Mouse (Mus musculus): ENCODE measurements around the gene Asb2. TPM values are rescaled to one million over a fixed set of nuclear protein-coding genes. Genes with fewer than 3 reads are reported as not detected.
A peak's percentile ranks its signal among the peaks of the same experiment; 100 is the strongest.

The Asb2 gene
- polyA plus RNA-seq, 1 experiment from 2014 or later: 164 TPM

- Histone ChIP-seq H3K4me3 (no peak overlapping the region), H3K4me2 (no peak overlapping the region), H3K4me1 (peaks cover 19% of the 10 kb centered on the region), H3K36me3 (no peaks in the 10 kb centered on the region), H3K9me3 (no peaks in the 10 kb centered on the region), H3K27me3 (replicated peaks) (no peaks in the 10 kb centered on the region), H3K27ac (replicated peaks) (no peak overlapping the region), H3K9ac (no peak overlapping the region)
- WGBS: 66% methylated on average over 5 of the region's 5 CpGs
- no peak for ATAC-seq (ENCODE audit: extremely low read depth, insufficient number of reproducible peaks, low FRiP score, low TSS enrichment)
Observed at GRCm38 (mm10) chr12:103376124-103376523, 20.3 kb upstream of the Asb2 start.

DNA sequence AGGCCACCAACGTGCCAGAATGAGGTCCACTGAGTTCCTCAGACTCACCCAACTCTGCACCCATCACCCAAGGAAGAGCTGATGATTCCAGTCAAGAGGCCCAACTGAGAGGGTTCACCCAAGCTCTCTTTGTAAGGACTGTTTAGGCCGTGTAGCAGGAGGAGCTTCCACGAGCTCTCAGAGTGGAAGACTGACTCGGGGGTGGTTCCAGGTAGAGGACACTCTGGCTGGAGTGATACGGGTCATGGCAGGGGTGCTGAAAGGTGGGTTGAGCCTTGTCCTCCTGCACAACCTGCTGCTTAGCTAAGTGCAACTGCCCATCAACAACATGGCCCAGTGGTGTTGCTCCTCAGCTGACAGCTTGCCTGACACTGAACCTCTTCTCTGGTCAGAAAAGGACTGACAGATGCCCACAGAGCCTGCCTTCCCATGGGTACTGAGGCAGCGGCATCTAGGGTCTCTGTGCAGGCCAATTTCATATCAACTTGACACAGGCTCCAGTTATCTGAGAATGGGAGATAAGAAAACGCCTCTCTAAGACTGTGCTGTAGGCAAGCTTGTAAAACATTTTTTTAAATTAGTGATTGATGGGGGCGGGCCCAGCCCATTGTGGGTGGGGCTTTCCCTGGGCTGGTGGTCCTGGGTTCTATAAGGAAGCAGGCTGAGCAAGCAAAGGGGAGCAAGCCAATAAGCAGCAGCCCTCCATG, 17.9 kb upstream of the Asb2 start:
- H3K27me3 ChIP-seq (replicated peaks): peaks cover 8% of the 10 kb centered on the region; the same call in 1 of the 2 replicates
- H3K4me1 ChIP-seq: peaks cover 19% of the 10 kb centered on the region
- WGBS: 39% methylated on average over 8 of the region's 8 CpGs
- no peak overlapping the region for H3K9ac ChIP-seq
- no peaks in the 10 kb centered on the region for H3K36me3 ChIP-seq
- no peak overlapping the region for H3K4me3 ChIP-seq
- H3K9me3 ChIP-seq: no peaks in the 10 kb centered on the region
- no peak overlapping the region for H3K4me2 ChIP-seq
- no peak for ATAC-seq (ENCODE audit: extremely low read depth, insufficient number of reproducible peaks, low FRiP score, low TSS enrichment)
- H3K27ac ChIP-seq (replicated peaks): no peak overlapping the region

GRCm38 (mm10) chr12:103371711-103372110, 15.9 kb upstream of the Asb2 start:
- 31% methylated on average over 6 of the region's 6 CpGs for WGBS
- no peak for ATAC-seq (ENCODE audit: extremely low read depth, insufficient number of reproducible peaks, low FRiP score, low TSS enrichment)
- no peak overlapping the region for H3K4me3 ChIP-seq
- H3K9me3 ChIP-seq: no peaks in the 10 kb centered on the region
- peaks cover 13% of the 10 kb centered on the region for H3K27me3 ChIP-seq (replicated peaks)
- no peaks in the 10 kb centered on the region for H3K36me3 ChIP-seq
- H3K27ac ChIP-seq (replicated peaks): no peak overlapping the region
- H3K9ac ChIP-seq: no peak overlapping the region
- H3K4me2 ChIP-seq: no peak overlapping the region
- H3K4me1 ChIP-seq: peaks cover 21% of the 10 kb centered on the region

GRCm38 (mm10) chr12:103370861-103371260, 15.1 kb upstream of the Asb2 start:
- peaks cover 13% of the 10 kb centered on the region; the same call in 1 of the 2 replicates for H3K4me1 ChIP-seq
- H3K9ac ChIP-seq: no peak overlapping the region
- H3K4me3 ChIP-seq: no peak overlapping the region
- H3K9me3 ChIP-seq: no peaks in the 10 kb centered on the region
- no peaks in the 10 kb centered on the region for H3K36me3 ChIP-seq
- ATAC-seq (ENCODE audit: extremely low read depth, insufficient number of reproducible peaks, low FRiP score, low TSS enrichment): no peak
- WGBS: 69% methylated on average over 4 of the region's 4 CpGs
- peaks cover 13% of the 10 kb centered on the region for H3K27me3 ChIP-seq (replicated peaks)
- H3K4me2 ChIP-seq: no peak overlapping the region
- H3K27ac ChIP-seq (replicated peaks): no peak overlapping the region

GRCm38 (mm10) chr12:103368777-103369176, 13.0 kb upstream of the Asb2 start:
- no peaks in the 10 kb centered on the region for H3K36me3 ChIP-seq

DNA sequence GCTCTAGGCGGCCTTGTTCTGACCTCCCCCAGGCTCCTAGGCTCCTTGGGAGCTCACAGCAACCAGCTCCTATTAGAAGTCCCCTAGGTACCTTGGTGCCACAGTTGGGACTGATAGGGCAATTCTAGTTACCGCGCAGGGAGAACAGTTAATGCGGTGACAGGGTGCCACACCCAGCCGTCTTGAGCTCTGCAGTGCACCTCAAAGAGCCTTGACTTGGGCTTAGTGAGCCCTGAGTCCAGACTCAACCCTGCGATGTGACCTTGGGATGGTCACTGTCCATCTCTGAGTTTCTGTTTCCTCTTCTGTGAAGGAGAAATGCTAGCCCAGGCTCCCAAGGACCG, 12.5 kb upstream of the Asb2 start:
- 65% methylated on average over 7 of the region's 7 CpGs for WGBS
- Histone ChIP-seq H3K27ac (replicated peaks) (no peak overlapping the region), H3K4me2 (peak overlapping the region; percentile 36), H3K9ac (no peak overlapping the region; the same call in 1 of the 2 replicates), H3K27me3 (replicated peaks) (peaks cover 13% of the 10 kb centered on the region), H3K4me3 (no peak overlapping the region), H3K9me3 (no peaks in the 10 kb centered on the region), H3K4me1 (peaks cover 7% of the 10 kb centered on the region; the same call in 1 of the 2 replicates), H3K36me3 (no peaks in the 10 kb centered on the region)
- ATAC-seq (ENCODE audit: extremely low read depth, insufficient number of reproducible peaks, low FRiP score, low TSS enrichment): no peak

More at GRCm38 (mm10) chr12:103368777-103369176, 13.0 kb upstream of the Asb2 start:
- no peak overlapping the region for H3K27ac ChIP-seq (replicated peaks)
- H3K4me2 ChIP-seq: no peak overlapping the region
- ATAC-seq (ENCODE audit: extremely low read depth, insufficient number of reproducible peaks, low FRiP score, low TSS enrichment): no peak
- H3K4me3 ChIP-seq: no peak overlapping the region
- H3K9me3 ChIP-seq: no peaks in the 10 kb centered on the region
- H3K27me3 ChIP-seq (replicated peaks): peaks cover 13% of the 10 kb centered on the region
- no peak overlapping the region for H3K9ac ChIP-seq
- H3K4me1 ChIP-seq: peaks cover 11% of the 10 kb centered on the region; the same call in 1 of the 2 replicates
- 46% methylated on average over 2 of the region's 2 CpGs for WGBS

DNA sequence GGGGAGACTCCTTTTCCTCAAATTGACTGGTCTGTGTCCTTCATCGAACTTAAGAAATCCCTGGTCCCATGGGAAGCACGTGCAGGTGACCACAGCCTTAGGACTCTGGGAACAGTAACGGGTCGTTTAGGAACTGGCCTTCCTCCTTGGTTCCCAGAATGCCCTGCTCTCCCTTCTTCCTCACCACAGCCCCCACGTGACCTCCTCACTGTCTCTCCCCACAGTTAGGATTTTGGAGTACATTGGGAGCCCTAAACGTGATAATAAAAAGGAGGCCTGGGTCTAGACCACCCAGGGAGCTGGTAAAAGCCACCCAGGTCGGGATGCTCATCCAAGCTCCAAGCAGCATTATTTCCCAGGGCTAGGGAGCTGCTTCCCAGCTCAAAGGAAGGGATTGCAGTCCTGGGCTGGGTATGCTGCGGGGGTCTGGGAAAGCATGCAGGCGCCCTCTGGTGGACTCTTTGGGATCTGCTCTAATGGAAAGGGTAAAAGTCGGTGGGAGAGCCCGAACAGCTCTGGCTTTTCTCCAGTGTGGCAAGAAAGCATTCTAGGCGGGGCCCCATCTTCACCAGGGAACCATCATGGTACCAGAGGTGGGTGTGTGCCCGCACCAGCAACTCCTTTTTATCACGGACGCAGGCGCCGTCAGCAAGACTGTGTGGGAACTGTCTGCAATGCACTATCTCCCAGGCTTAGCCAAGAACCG, 12.0 kb upstream of the Asb2 start:
- Histone ChIP-seq H3K4me2 (peak overlapping the region; percentile 36), H3K4me1 (peaks cover 9% of the 10 kb centered on the region), H3K27ac (replicated peaks) (no peak overlapping the region), H3K36me3 (no peaks in the 10 kb centered on the region), H3K4me3 (no peak overlapping the region), H3K9ac (no peak overlapping the region; the same call in 1 of the 2 replicates), H3K9me3 (no peaks in the 10 kb centered on the region), H3K27me3 (replicated peaks) (peaks cover 13% of the 10 kb centered on the region)
- WGBS: 15% methylated on average over 18 of the region's 18 CpGs
- ATAC-seq (ENCODE audit: extremely low read depth, insufficient number of reproducible peaks, low FRiP score, low TSS enrichment): no peak

- Histone ChIP-seq H3K27me3 (replicated peaks) (peaks cover 13% of the 10 kb centered on the region), H3K9ac (no peak overlapping the region; the same call in 1 of the 2 replicates), H3K4me3 (no peak overlapping the region), H3K4me2 (no peak overlapping the region), H3K9me3 (no peaks in the 10 kb centered on the region), H3K27ac (replicated peaks) (no peak overlapping the region), H3K36me3 (no peaks in the 10 kb centered on the region), H3K4me1 (peaks cover 15% of the 10 kb centered on the region)
- WGBS: 47% methylated on average over 2 of the region's 2 CpGs
- ATAC-seq (ENCODE audit: extremely low read depth, insufficient number of reproducible peaks, low FRiP score, low TSS enrichment): no peak
Observed at GRCm38 (mm10) chr12:103367171-103367570, 11.4 kb upstream of the Asb2 start.

DNA sequence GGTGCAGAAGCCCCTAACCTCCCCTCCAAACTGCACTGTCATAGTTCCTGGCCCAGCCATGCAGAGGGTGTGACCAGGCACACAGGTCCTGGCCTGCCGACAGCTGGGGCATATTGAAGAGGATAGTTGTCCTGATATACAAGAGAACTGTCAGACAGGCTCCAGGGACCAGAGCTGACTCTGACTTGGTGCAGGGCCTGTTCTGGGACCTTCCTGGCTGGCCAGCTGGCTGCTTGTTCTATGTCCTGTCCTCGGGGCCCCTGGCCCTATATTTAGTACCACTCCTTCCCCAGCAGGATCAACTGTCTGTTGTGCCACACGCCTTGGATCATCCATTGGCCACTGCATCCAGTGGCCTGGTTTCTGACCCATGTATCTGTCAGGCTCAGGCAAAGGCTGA, 6.5 kb upstream of the Asb2 start:
- peak overlapping the region; percentile 8; the same call in 1 of the 2 replicates for H3K27ac ChIP-seq (replicated peaks)
- H3K4me1 ChIP-seq: peaks cover 30% of the 10 kb centered on the region
- no peaks in the 10 kb centered on the region for H3K27me3 ChIP-seq (replicated peaks)
- no peak for ATAC-seq (ENCODE audit: extremely low read depth, insufficient number of reproducible peaks, low FRiP score, low TSS enrichment)
- 29% methylated on average over 3 of the region's 3 CpGs for WGBS
- H3K4me3 ChIP-seq: no peak overlapping the region
- H3K4me2 ChIP-seq: no peak overlapping the region
- H3K9me3 ChIP-seq: no peaks in the 10 kb centered on the region
- H3K9ac ChIP-seq: no peak overlapping the region
- H3K36me3 ChIP-seq: no peaks in the 10 kb centered on the region

DNA sequence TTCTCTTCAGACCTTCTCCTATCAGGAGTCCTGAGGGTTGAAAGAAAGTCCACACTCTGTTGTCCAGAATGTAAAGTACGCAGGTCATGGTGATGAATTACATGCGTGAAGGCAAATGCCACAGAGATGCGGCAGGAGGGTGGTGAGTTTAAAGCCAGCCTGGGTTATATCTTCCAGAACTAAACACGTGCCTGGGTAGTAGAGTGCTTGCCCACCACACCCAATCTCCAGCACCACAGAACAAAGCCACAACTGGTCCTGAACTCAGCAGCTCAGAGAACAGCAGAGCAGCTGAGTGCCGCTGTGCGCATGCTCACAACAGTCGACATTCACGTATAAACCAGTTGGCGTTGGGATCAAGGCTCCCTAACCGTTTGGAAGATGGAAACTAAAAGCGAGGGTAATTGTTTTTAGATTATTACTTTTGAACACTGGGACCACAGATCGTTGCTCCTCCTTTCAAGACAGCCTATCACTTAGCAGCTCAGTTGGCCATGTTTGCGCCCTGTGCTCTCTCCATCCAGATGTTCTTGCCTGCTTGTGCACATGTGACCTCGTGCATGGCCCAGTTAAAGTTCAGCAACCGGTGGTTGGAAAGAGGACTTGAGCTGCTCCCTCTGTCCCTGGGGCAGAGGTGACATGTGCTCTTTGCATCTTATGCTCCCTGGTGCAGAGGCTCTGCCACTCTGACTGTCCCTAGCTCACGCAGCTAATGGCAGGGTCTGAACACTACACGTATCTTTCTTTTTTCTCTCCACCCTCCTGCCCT, 5.9 kb upstream of the Asb2 start:
- H3K9ac ChIP-seq: no peak overlapping the region
- WGBS: 79% methylated on average over 17 of the region's 17 CpGs
- ATAC-seq (ENCODE audit: extremely low read depth, insufficient number of reproducible peaks, low FRiP score, low TSS enrichment): no peak

GRCm38 (mm10) chr12:103360812-103361211, 5.0 kb upstream of the Asb2 start:
- Histone ChIP-seq H3K9ac (no peak overlapping the region), H3K36me3 (no peaks in the 10 kb centered on the region), H3K4me1 (peaks cover 38% of the 10 kb centered on the region), H3K4me3 (no peak overlapping the region), H3K27me3 (replicated peaks) (no peaks in the 10 kb centered on the region), H3K4me2 (no peak overlapping the region), H3K27ac (replicated peaks) (no peak overlapping the region), H3K9me3 (no peaks in the 10 kb centered on the region)
- WGBS: 79% methylated on average over 8 of the region's 8 CpGs
- no peak for ATAC-seq (ENCODE audit: extremely low read depth, insufficient number of reproducible peaks, low FRiP score, low TSS enrichment)

More for the DNA sequence above, 5.9 kb upstream of the Asb2 start:
- H3K4me3 ChIP-seq: no peak overlapping the region
- no peak overlapping the region for H3K4me2 ChIP-seq
- no peaks in the 10 kb centered on the region for H3K9me3 ChIP-seq
- H3K27ac ChIP-seq (replicated peaks): peak overlapping the region; percentile 8; the same call in 1 of the 2 replicates
- no peaks in the 10 kb centered on the region for H3K27me3 ChIP-seq (replicated peaks)
- H3K36me3 ChIP-seq: no peaks in the 10 kb centered on the region
- peaks cover 30% of the 10 kb centered on the region for H3K4me1 ChIP-seq
